Mouse (Mus musculus) E14TG2a.4 (cell line): ENCODE results near the gene Jarid2.
A peak's percentile ranks its signal among the peaks of the same experiment; 100 is the strongest.

ENCODE experiments used
- CTCF ChIP-seq: conservative IDR thresholded peaks from 2 replicates; pipeline ENCODE4 v1.5.1; 2014; ENCODE audit warnings: low read length
- NANOG ChIP-seq: IDR thresholded peaks from 2 replicates; pipeline ENCODE4 v1.6.1; 2014; ENCODE audit warnings: borderline replicate concordance, low read length, mixed read lengths

GRCm38 (mm10) chr13:44728145-44728880, 961 bp upstream of the Jarid2 start:
- no peak for TF ChIP-seq CTCF
- TF ChIP-seq NANOG: peak; percentile 99
